In the genomic region with DNA sequence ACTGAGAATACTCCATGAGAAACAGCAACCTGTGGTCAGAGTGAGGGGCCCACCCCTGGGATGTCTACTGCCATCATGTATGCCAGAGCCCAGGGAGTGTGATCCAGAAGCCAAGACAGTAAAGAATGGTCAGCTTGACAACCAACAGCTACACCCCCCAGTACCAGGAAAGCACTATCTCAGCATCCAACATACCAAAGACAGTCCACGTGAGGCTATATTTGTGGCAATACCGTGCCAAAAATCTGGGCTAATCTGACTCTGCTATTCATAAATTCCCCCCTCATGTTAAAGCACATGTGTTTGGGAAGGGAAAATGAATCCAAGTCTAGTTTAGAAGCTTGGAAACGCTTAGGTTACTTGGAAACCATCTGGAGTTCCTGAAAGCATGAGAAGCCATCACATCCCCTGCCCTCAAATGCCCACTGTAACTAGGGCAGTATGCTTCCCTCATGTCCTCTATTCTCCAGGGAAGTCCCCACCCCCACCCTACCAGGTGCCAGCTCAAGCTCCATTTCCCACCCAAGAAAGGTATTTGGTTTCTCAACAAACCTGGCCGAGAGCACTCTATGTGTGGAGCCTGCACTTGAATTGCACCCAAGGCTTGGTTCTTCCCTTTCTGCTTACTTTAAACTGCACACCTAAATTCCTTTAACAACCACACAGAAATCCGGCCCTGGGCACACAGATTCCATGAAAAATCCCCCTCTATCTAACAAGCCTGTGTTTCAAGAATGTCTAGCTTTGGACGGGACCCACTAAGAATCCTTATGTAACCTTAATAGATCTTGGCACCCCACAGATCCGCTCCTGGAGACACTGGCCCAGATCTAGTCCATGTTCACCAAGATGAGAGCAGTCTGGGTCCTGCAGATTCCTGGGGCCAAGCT, we compare ENCODE assay signal across 10 mouse cellular contexts. TPM values are rescaled to one million over a fixed set of nuclear protein-coding genes. Genes with fewer than 3 reads are reported as not detected.
DNase-seq lines count a peak whose midpoint lies in the region; ATAC-seq and TF ChIP-seq lines count a peak whose summit lies in the region.
"Had no signal": no experiment of that assay in that cellular context is flagged by ENCODE, and none has a peak within 500 bp of the region (broad histone marks: within the 10 kb centered on the region; RNA-seq: fewer than 3 reads in every experiment).

No protein-coding gene starts in this region.

- no peak for ATAC-seq in cerebellum, adult (ENCODE audit: insufficient number of reproducible peaks, low FRiP score, low TSS enrichment)
- ATAC-seq in lung, postnatal 0 days: peak; percentile 92

- no peak for TF ChIP-seq CTCF in lung, postnatal 0 days (IDR thresholded peaks at IDR 0.05)

- peak overlapping the region; percentile 63; the same call in 1 of the 2 replicates for H3K9ac ChIP-seq in lung, postnatal 0 days (replicated peaks; ENCODE audit: low read depth)

- TF ChIP-seq EP300 in lung, postnatal 0 days (IDR thresholded peaks at IDR 0.05): peak; percentile 56

- H3K27me3 ChIP-seq in lung, postnatal 0 days (replicated peaks; ENCODE audit: insufficient read depth, low read length): no peaks in the 10 kb centered on the region

- peak overlapping the region; percentile 88 for H3K27ac ChIP-seq in lung, postnatal 0 days (ENCODE audit: low read length)
- H3K27ac ChIP-seq: liver, embryonic 13.5 days had no signal

- 0 out of 2 replicates have a peak, but pooled peaks cover 5% of the 10 kb centered on the region for H3K4me1 ChIP-seq in lung, postnatal 0 days (ENCODE audit: insufficient read depth, low read depth, low read length)
- H3K4me1 ChIP-seq: liver, embryonic 13.5 days had no signal

- no peaks in the 10 kb centered on the region for H3K9me3 ChIP-seq in lung, postnatal 0 days (ENCODE audit: low read length)
- H3K9me3 ChIP-seq: liver, embryonic 13.5 days had no signal

- peak; percentile 54 to 62 for DNase-seq in cerebellum, postnatal 14 days
- peak; percentile 34 to 63 for DNase-seq in right cerebral cortex, postnatal 10 days (ENCODE audit: low spot score in 2 of 2)
- DNase-seq in right cerebral cortex, postnatal 14 days: no peak
- peak; percentile 89 for DNase-seq in lung, postnatal 0 days (ENCODE audit: low spot score)
- DNase-seq in telencephalon, adult 2 months (ENCODE audit: low read depth, low spot score): peak; percentile 61
- DNase-seq in adrenal gland, postnatal 4 days (ENCODE audit: low spot score in 2 of 2): no peak
- no peak for DNase-seq in thymus, postnatal 14 days
- DNase-seq: liver, embryonic 13.5 days had no signal

- H3K36me3 ChIP-seq in lung, postnatal 0 days (ENCODE audit: insufficient read depth, low read length): no peaks in the 10 kb centered on the region
- H3K36me3 ChIP-seq: liver, embryonic 13.5 days had no signal

- peak overlapping the region; percentile 71 for H3K4me3 ChIP-seq in lung, postnatal 0 days (ENCODE audit: low read depth, low read length)

- WGBS in lung, postnatal 0 days: 47% methylated on average over 7 of the region's 7 CpGs

- H3K4me2 ChIP-seq in lung, postnatal 0 days (replicated peaks; ENCODE audit: low read depth, low read length): peak overlapping the region; percentile 89

RNA-seq across cellular contexts. Expression of a gene that starts 1.5 kb away (rescaled TPM):
- polyA plus RNA-seq in lung, postnatal 0 days (2015; fragmentation: Nextera tagmentation; extraction: Ambion mirVana): 31.2 and 33.7 TPM in 2 replicates
- 10 to 100 TPM in 1 of 2 experiments, 1 to 10 TPM in 1; 9.5 to 11.0 TPM for total RNA-seq in adrenal gland, postnatal 4 days (2021)

RNA-seq across cellular contexts. Expression of a gene that starts 1.5 kb away (rescaled TPM):
- polyA plus RNA-seq in lung, postnatal 0 days (2015; fragmentation: Nextera tagmentation; extraction: Ambion mirVana): 0.29 and 0.32 TPM in 2 replicates
- under 1 TPM; 0.68 to 0.81 TPM for total RNA-seq in adrenal gland, postnatal 4 days (2021)
- polyA plus RNA-seq: C2C12; liver, embryonic 13.5 days had no signal

Comparison
In these comparisons a context has a peak if more than half of its experiments do, and no peak if none do; other contexts are left out.
1. DNase-seq: peak in cerebellum, postnatal 14 days (2 of 2), right cerebral cortex, postnatal 10 days (2 of 2), lung, postnatal 0 days (single experiment) and telencephalon, adult 2 months (single experiment); none in right cerebral cortex, postnatal 14 days (single experiment), adrenal gland, postnatal 4 days (0 of 2) and thymus, postnatal 14 days (single experiment).